Mouse (Mus musculus) stomach, postnatal 0 days (tissue): ENCODE measurements at regions not wholly inside any gene's neighbourhood (a gene's known extent, or its start where the extent isn't known, plus 50 kb on each side); places are given as distances from the start of the nearest gene placed in this dataset.

Experiments
- CTCF ChIP-seq: IDR thresholded peaks from 2 replicates; pipeline ENCODE4 v1.5.1; 2016; ENCODE audit warnings: antibody characterized with exemption, low read depth, mild to moderate bottlenecking, moderate library complexity
- EP300 ChIP-seq: optimal IDR thresholded peaks from 2 replicates; pipeline ENCODE3; 2016; ENCODE audit warnings: antibody characterized with exemption

DNA sequence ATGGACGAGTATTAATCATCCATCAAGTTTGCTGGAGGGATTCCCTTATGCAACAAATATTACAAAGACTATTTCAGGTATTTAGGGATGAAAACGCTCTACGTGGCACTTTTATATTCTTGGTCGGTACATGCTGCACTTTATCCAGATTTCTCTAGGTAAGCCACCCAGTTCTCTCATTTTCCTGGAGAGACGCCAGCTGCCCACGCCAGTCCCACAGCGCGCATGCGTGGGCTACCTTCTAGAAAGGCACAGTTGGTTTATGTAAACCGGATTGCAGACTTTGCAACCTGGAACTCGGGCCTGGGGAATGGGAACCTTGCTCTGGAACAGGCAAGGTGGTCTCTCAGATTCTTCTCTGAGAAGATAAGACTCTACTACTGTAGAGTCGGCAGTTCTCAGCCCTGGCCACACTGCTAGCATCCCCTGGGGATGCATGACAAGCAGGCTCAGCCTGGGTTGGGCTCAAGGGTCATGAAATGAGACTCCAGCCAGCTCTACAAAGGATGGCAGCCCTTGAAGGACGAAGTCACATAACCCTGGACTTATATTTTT lies 265.0 kb downstream of the Etnk1 start:
- no peak for TF ChIP-seq CTCF
- TF ChIP-seq EP300 = no peak
